Mouse (Mus musculus): Measurements from ENCODE around the gene Mthfd1l. TPM values are rescaled to one million over a fixed set of nuclear protein-coding genes. Genes with fewer than 3 reads are reported as not detected.
"Not testable (repeated sequence)": the region's sequence is repeated elsewhere in the genome, so short reads cannot be mapped to it uniquely, and the experiment has no call there.

The Mthfd1l gene
- total RNA-seq, 2 experiments from 2014 or later = 8.0 to 9.1 TPM

GRCm38 (mm10) chr10:4037066-4037465 lies 64.1 kb downstream of the Mthfd1l start:
- no peak for DNase-seq (ENCODE audit: low spot score in 2 of 2)

- no peak for DNase-seq (ENCODE audit: low spot score in 2 of 2)
Observed at GRCm38 (mm10) chr10:4038576-4038975, 65.7 kb downstream of the Mthfd1l start.

- peak; percentile 48 to 66 for DNase-seq (ENCODE audit: low spot score in 2 of 2)
Observed at GRCm38 (mm10) chr10:4041691-4042090, 68.8 kb downstream of the Mthfd1l start.

- DNase-seq (ENCODE audit: low spot score in 2 of 2) = no peak
Observed at GRCm38 (mm10) chr10:4044421-4044820, 71.5 kb downstream of the Mthfd1l start.

GRCm38 (mm10) chr10:4046496-4046895 lies 73.6 kb downstream of the Mthfd1l start:
- DNase-seq (ENCODE audit: low spot score in 2 of 2) = no peak

GRCm38 (mm10) chr10:4047666-4048065 lies 74.7 kb downstream of the Mthfd1l start:
- no peak for DNase-seq (ENCODE audit: low spot score in 2 of 2)

- no peak for DNase-seq (ENCODE audit: low spot score in 2 of 2)
Observed at GRCm38 (mm10) chr10:4050236-4050635, 77.3 kb downstream of the Mthfd1l start.

- no peak for DNase-seq (ENCODE audit: low spot score in 2 of 2)
Observed at GRCm38 (mm10) chr10:4052711-4053110, 79.8 kb downstream of the Mthfd1l start.

- DNase-seq (ENCODE audit: low spot score in 2 of 2) = no peak
Observed at GRCm38 (mm10) chr10:4053278-4054061, 80.6 kb downstream of the Mthfd1l start.

GRCm38 (mm10) chr10:4054589-4054988 lies 81.7 kb downstream of the Mthfd1l start:
- DNase-seq (ENCODE audit: low spot score in 2 of 2) = no peak

- no peak for DNase-seq (ENCODE audit: low spot score in 2 of 2)
Observed at GRCm38 (mm10) chr10:4057397-4057796, 84.5 kb downstream of the Mthfd1l start.

- DNase-seq (ENCODE audit: low spot score in 2 of 2) = no peak
Observed at GRCm38 (mm10) chr10:4057832-4058231, 84.9 kb downstream of the Mthfd1l start.

- DNase-seq (ENCODE audit: low spot score in 2 of 2) = no peak
Observed at GRCm38 (mm10) chr10:4061071-4061987, 88.4 kb downstream of the Mthfd1l start.

GRCm38 (mm10) chr10:4063537-4063936 lies 90.6 kb downstream of the Mthfd1l start:
- no peak for DNase-seq (ENCODE audit: low spot score in 2 of 2)

- DNase-seq (ENCODE audit: low spot score in 2 of 2) = no peak
Observed at GRCm38 (mm10) chr10:4065295-4066084, 92.6 kb downstream of the Mthfd1l start.

GRCm38 (mm10) chr10:4069258-4069826 lies 96.4 kb downstream of the Mthfd1l start:
- no peak for DNase-seq (ENCODE audit: low spot score in 2 of 2)

GRCm38 (mm10) chr10:4070061-4070460 lies 97.1 kb downstream of the Mthfd1l start:
- DNase-seq (ENCODE audit: low spot score in 2 of 2) = no peak

- no peak for DNase-seq (ENCODE audit: low spot score in 2 of 2)
Observed at GRCm38 (mm10) chr10:4071069-4071844, 98.3 kb downstream of the Mthfd1l start.

- no peak for DNase-seq (ENCODE audit: low spot score in 2 of 2)
Observed at GRCm38 (mm10) chr10:4071845-4072345, 99.0 kb downstream of the Mthfd1l start.

- DNase-seq (ENCODE audit: low spot score in 2 of 2) = not testable (repeated sequence)
Observed at GRCm38 (mm10) chr10:4072491-4072890, 99.6 kb downstream of the Mthfd1l start.
